Mouse (Mus musculus): ENCODE results near the gene Naf1. TPM values are rescaled to one million over a fixed set of nuclear protein-coding genes. Genes with fewer than 3 reads are reported as not detected.

The Naf1 gene
- polyA plus RNA-seq, 1 experiment: 5.1 TPM

DNA sequence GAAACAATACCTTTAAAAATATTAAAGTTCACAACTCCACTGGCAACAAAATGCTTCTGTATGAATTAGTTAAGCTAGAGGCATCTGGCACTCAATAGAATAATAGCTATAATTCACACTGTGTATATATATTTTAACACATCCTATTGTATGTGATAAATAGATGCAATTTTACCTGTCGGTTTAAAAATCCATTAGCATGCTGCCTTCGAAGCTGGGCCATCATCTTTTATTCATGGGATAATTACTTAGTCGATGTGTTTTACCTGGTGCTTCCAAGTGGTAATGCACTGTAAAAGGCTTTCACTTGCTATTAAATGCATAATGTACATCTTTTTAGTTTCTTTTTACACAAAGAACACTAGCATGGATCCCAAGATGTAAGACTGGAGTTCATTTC is 76.2 kb downstream of the Naf1 start:
- TF ChIP-seq POLR2A (IDR thresholded peaks at IDR 0.05; ENCODE audit: borderline replicate concordance, extremely low read depth, low read depth, low read length) (no peak), CTCF (IDR thresholded peaks at IDR 0.05; ENCODE audit: insufficient read depth, low read length) (no peak)
- Histone ChIP-seq H3K4me3 (replicated peaks; ENCODE audit: extremely low read depth, low read depth, low read length) (no peak overlapping the region), H3K4me1 (ENCODE audit: control insufficient read depth, insufficient read depth, low read length) (no peaks in the 10 kb centered on the region)
- no peak for DNase-seq
- 75% methylated on average over 3 of the region's 3 CpGs for WGBS

Other genes starting within 250 kb of the Naf1 start
- gene Npy5r, start 172.1 kb upstream of the Naf1 start, polyA plus RNA-seq (2012; rRNA removed): not detected in 2 replicates
- 2.6 and 3.0 TPM in 2 replicates for gene Npy1r, start 163.0 kb upstream of the Naf1 start, polyA plus RNA-seq (2012; rRNA removed)

Data from lung, adult 2 months (tissue).